Mouse (Mus musculus) small intestine, adult 2 months (tissue): Measurements from ENCODE around the gene Plekhh2.

Experiments used
- CTCF ChIP-seq: fragments of 200-500 bp; IDR thresholded peaks from 2 replicates; pipeline ENCODE4 v1.5.1; 2012; ENCODE audit warnings: low read depth, mild to moderate bottlenecking, control low read depth, inconsistent platforms, low read length, moderate library complexity, mixed read lengths; ENCODE audit not compliant: insufficient replicate concordance, insufficient read length; ENCODE audit errors: extremely low read depth
- POLR2A ChIP-seq: fragments of 200-500 bp; IDR thresholded peaks from 2 replicates; pipeline ENCODE4 v1.6.1; 2012; ENCODE audit warnings: low read depth, mild to moderate bottlenecking, control low read depth, inconsistent platforms, low read length, moderate library complexity

DNA sequence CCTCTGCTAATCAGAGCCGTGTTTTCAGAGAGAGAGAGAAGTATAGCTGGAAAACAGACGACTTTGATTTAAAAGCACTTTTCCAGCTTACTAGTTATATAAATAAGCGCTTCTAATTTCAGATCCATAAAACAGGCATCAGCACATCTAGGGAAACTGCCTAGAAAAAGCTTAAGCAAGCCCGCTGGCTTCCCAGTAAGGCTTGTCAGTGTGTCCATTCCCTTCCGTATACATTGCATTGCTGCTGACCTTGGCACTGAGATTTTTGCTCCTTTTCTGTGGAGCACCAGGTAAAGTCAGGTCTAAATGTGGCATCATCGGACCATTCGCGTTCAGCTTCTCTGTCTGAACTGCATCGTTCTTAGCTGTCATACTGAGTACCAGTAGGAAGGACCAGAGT lies 130.6 kb downstream of the Plekhh2 start:
- no peak for TF ChIP-seq CTCF
- no peak for TF ChIP-seq POLR2A
